Mouse (Mus musculus) neural tube, embryonic 15.5 days (tissue): ENCODE data around the gene Tcf25. TPM values are rescaled to one million over a fixed set of nuclear protein-coding genes. Genes with fewer than 3 reads are reported as not detected.
A peak's percentile ranks its signal among the peaks of the same experiment; 100 is the strongest.

Experiments
- ATAC-seq: fragments of 200-750 bp; cut with Nextera tagmentation; 2 replicates; pipeline ENCODE4 v1.8.0; 2017; ENCODE audit warnings: mild to moderate bottlenecking, moderate TSS enrichment, moderate library complexity; ENCODE audit not compliant: low FRiP score
- H3K27ac ChIP-seq: fragments of 300-500 bp; sonication (generic); replicated peaks from 2 replicates; pipeline ENCODE4 v1.5.1; 2015; ENCODE audit warnings: mild to moderate bottlenecking, inconsistent platforms
- H3K27me3 ChIP-seq: fragments of 300-500 bp; sonication (generic); replicated peaks from 2 replicates; pipeline ENCODE4 v1.6.1; 2015; ENCODE audit warnings: inconsistent platforms
- H3K36me3 ChIP-seq: fragments of 300-500 bp; sonication (generic); 2 replicates; pipeline ENCODE4 v1.6.1; 2015; ENCODE audit warnings: inconsistent platforms
- H3K4me1 ChIP-seq: fragments of 300-500 bp; sonication (generic); 2 replicates; pipeline ENCODE4 v1.6.1; 2015; ENCODE audit warnings: inconsistent platforms
- H3K4me2 ChIP-seq: fragments of 300-500 bp; sonication (generic); 2 replicates; pipeline ENCODE4 v1.6.1; 2015; ENCODE audit warnings: inconsistent platforms, mild to moderate bottlenecking, moderate library complexity
- H3K4me3 ChIP-seq: fragments of 300-500 bp; sonication (generic); replicated peaks from 2 replicates; pipeline ENCODE4 v1.5.1; 2015; ENCODE audit warnings: mild to moderate bottlenecking, inconsistent platforms
- H3K9ac ChIP-seq: fragments of 300-500 bp; sonication (generic); replicated peaks from 2 replicates; pipeline ENCODE4 v1.6.1; 2015; ENCODE audit warnings: mild to moderate bottlenecking, inconsistent platforms
- H3K9me3 ChIP-seq: fragments of 300-500 bp; sonication (generic); replicated peaks from 2 replicates; pipeline ENCODE4 v1.6.1; 2016; ENCODE audit warnings: inconsistent platforms
- whole genome bisulfite sequencing: fragments of 180-500 bp; shearing (Covaris S2); methylation state at CpG from one replicate; pipeline ENCODE4 v1.1.7; 2015; ENCODE audit warnings: mixed read lengths; 5-methylcytosine and 5-hydroxymethylcytosine counted together
- polyA plus RNA-seq: library from polyadenylated mRNA; unstranded; fragments of >200 nt; fragmentation: Nextera tagmentation; extraction: Ambion mirVana; gene quantifications from 2 replicates; pipeline ENCODE4 v1.2.1, GENCODE M21; 2015

The Tcf25 gene
- polyA plus RNA-seq, 1 experiment from 2014 or later: 390 TPM

GRCm38 (mm10) chr8:123352118-123352517, 21.4 kb upstream of the Tcf25 start:
- 87% methylated on average over 12 of the region's 12 CpGs for WGBS
- peaks cover 31% of the 10 kb centered on the region for H3K36me3 ChIP-seq
- no peak overlapping the region for H3K9ac ChIP-seq
- H3K27ac ChIP-seq: no peak overlapping the region
- H3K9me3 ChIP-seq: no peaks in the 10 kb centered on the region
- H3K27me3 ChIP-seq: no peaks in the 10 kb centered on the region
- no peak overlapping the region for H3K4me2 ChIP-seq
- no peak overlapping the region for H3K4me3 ChIP-seq
- no peak for ATAC-seq
- peaks cover 6% of the 10 kb centered on the region; the same call in 1 of the 2 replicates for H3K4me1 ChIP-seq

- Histone ChIP-seq H3K36me3 (peaks cover 37% of the 10 kb centered on the region), H3K4me3 (no peak overlapping the region), H3K27me3 (no peaks in the 10 kb centered on the region), H3K4me1 (peaks cover 6% of the 10 kb centered on the region; the same call in 1 of the 2 replicates), H3K4me2 (no peak overlapping the region), H3K27ac (no peak overlapping the region), H3K9me3 (no peaks in the 10 kb centered on the region), H3K9ac (no peak overlapping the region)
- WGBS: 55% methylated on average over 13 of the region's 13 CpGs
- ATAC-seq: no peak
Measured at GRCm38 (mm10) chr8:123352786-123353185, 20.8 kb upstream of the Tcf25 start.

- ATAC-seq: no peak
Measured at GRCm38 (mm10) chr8:123353216-123353615, 20.3 kb upstream of the Tcf25 start.

GRCm38 (mm10) chr8:123361082-123361739, 12.3 kb upstream of the Tcf25 start:
- ATAC-seq: 0 out of 2 replicates have a peak, but pooled peaks have one; percentile 45
- Histone ChIP-seq H3K4me1 (no peaks in the 10 kb centered on the region), H3K27ac (peak overlapping the region; percentile 37; the same call in 1 of the 2 replicates), H3K27me3 (no peaks in the 10 kb centered on the region), H3K36me3 (peaks cover 73% of the 10 kb centered on the region), H3K4me3 (no peak overlapping the region), H3K9me3 (no peaks in the 10 kb centered on the region), H3K9ac (no peak overlapping the region), H3K4me2 (no peak overlapping the region)
- WGBS: 58% methylated on average over 12 of the region's 12 CpGs

More at GRCm38 (mm10) chr8:123353216-123353615, 20.3 kb upstream of the Tcf25 start:
- no peak overlapping the region for H3K27ac ChIP-seq
- WGBS: 41% methylated on average over 11 of the region's 11 CpGs
- H3K27me3 ChIP-seq: no peaks in the 10 kb centered on the region
- peaks cover 6% of the 10 kb centered on the region; the same call in 1 of the 2 replicates for H3K4me1 ChIP-seq
- peaks cover 38% of the 10 kb centered on the region for H3K36me3 ChIP-seq
- H3K4me2 ChIP-seq: no peak overlapping the region
- no peaks in the 10 kb centered on the region for H3K9me3 ChIP-seq
- no peak overlapping the region for H3K9ac ChIP-seq
- H3K4me3 ChIP-seq: no peak overlapping the region

- H3K9me3 ChIP-seq: no peaks in the 10 kb centered on the region
- peak overlapping the region; percentile 99 for H3K27ac ChIP-seq
- ATAC-seq: peak; percentile 84
- peaks cover 24% of the 10 kb centered on the region for H3K36me3 ChIP-seq
- peak overlapping the region; percentile 98 for H3K9ac ChIP-seq
- H3K4me3 ChIP-seq: peak overlapping the region; percentile 89
- under 1% methylated on average over 20 of the region's 20 CpGs for WGBS
- no peaks in the 10 kb centered on the region for H3K27me3 ChIP-seq
- peaks cover 33% of the 10 kb centered on the region for H3K4me1 ChIP-seq
- peak overlapping the region; percentile 71 for H3K4me2 ChIP-seq
Measured at GRCm38 (mm10) chr8:123374239-123374578, 656 bp downstream of the Tcf25 start.

- Histone ChIP-seq H3K9me3 (no peaks in the 10 kb centered on the region), H3K27ac (peak overlapping the region; percentile 62), H3K36me3 (peaks cover 20% of the 10 kb centered on the region), H3K4me3 (no peak overlapping the region), H3K4me1 (peaks cover 38% of the 10 kb centered on the region), H3K27me3 (no peaks in the 10 kb centered on the region), H3K4me2 (peak overlapping the region; percentile 20), H3K9ac (no peak overlapping the region)
- no peak for ATAC-seq
- 71% methylated on average over 10 of the region's 10 CpGs for WGBS
Measured at GRCm38 (mm10) chr8:123375701-123376100, 2.1 kb downstream of the Tcf25 start.

- peaks cover 38% of the 10 kb centered on the region for H3K4me1 ChIP-seq
- WGBS: 47% methylated on average over 8 of the region's 8 CpGs
- H3K27ac ChIP-seq: peak overlapping the region; percentile 62
- H3K4me3 ChIP-seq: no peak overlapping the region
- no peaks in the 10 kb centered on the region for H3K27me3 ChIP-seq
- H3K9me3 ChIP-seq: no peaks in the 10 kb centered on the region
- no peak overlapping the region for H3K9ac ChIP-seq
- peaks cover 24% of the 10 kb centered on the region for H3K36me3 ChIP-seq
- H3K4me2 ChIP-seq: peak overlapping the region; percentile 20
- ATAC-seq: no peak
Measured at GRCm38 (mm10) chr8:123376106-123376505, 2.6 kb downstream of the Tcf25 start.

- Histone ChIP-seq H3K9me3 (no peaks in the 10 kb centered on the region), H3K4me3 (no peak overlapping the region), H3K9ac (no peak overlapping the region), H3K4me2 (no peak overlapping the region), H3K36me3 (peaks cover 74% of the 10 kb centered on the region), H3K27me3 (no peaks in the 10 kb centered on the region), H3K4me1 (peaks cover 6% of the 10 kb centered on the region; the same call in 1 of the 2 replicates), H3K27ac (no peak overlapping the region)
- ATAC-seq: no peak
- 90% methylated on average over 4 of the region's 4 CpGs for WGBS
Measured at GRCm38 (mm10) chr8:123381711-123382110, 8.2 kb downstream of the Tcf25 start.

GRCm38 (mm10) chr8:123382516-123382915, 9.0 kb downstream of the Tcf25 start:
- H3K4me3 ChIP-seq: no peak overlapping the region
- H3K36me3 ChIP-seq: peaks cover 77% of the 10 kb centered on the region
- H3K27me3 ChIP-seq: no peaks in the 10 kb centered on the region
- H3K27ac ChIP-seq: no peak overlapping the region
- H3K9ac ChIP-seq: no peak overlapping the region
- H3K4me2 ChIP-seq: no peak overlapping the region
- no peak for ATAC-seq
- 0 out of 2 replicates have a peak, but pooled peaks cover 5% of the 10 kb centered on the region for H3K4me1 ChIP-seq
- WGBS: 91% methylated on average over 8 of the region's 8 CpGs
- H3K9me3 ChIP-seq: no peaks in the 10 kb centered on the region

GRCm38 (mm10) chr8:123384883-123385540, 11.5 kb downstream of the Tcf25 start:
- Histone ChIP-seq H3K9me3 (no peaks in the 10 kb centered on the region), H3K27me3 (no peaks in the 10 kb centered on the region), H3K9ac (no peak overlapping the region), H3K4me2 (no peak overlapping the region), H3K27ac (no peak overlapping the region), H3K4me1 (no peaks in the 10 kb centered on the region), H3K4me3 (no peak overlapping the region), H3K36me3 (peaks cover 95% of the 10 kb centered on the region)
- ATAC-seq: no peak
- 71% methylated on average over 9 of the region's 9 CpGs for WGBS

GRCm38 (mm10) chr8:123387041-123387440, 13.5 kb downstream of the Tcf25 start:
- H3K9me3 ChIP-seq: no peaks in the 10 kb centered on the region
- no peak overlapping the region for H3K27ac ChIP-seq
- ATAC-seq: no peak
- H3K4me1 ChIP-seq: no peaks in the 10 kb centered on the region
- no peaks in the 10 kb centered on the region for H3K27me3 ChIP-seq
- peaks cover 97% of the 10 kb centered on the region for H3K36me3 ChIP-seq
- 70% methylated on average over 3 of the region's 3 CpGs for WGBS
- no peak overlapping the region for H3K9ac ChIP-seq
- no peak overlapping the region for H3K4me2 ChIP-seq
- H3K4me3 ChIP-seq: no peak overlapping the region

GRCm38 (mm10) chr8:123387801-123388200, 14.2 kb downstream of the Tcf25 start:
- no peaks in the 10 kb centered on the region for H3K4me1 ChIP-seq
- no peaks in the 10 kb centered on the region for H3K27me3 ChIP-seq
- H3K4me3 ChIP-seq: no peak overlapping the region
- H3K9ac ChIP-seq: no peak overlapping the region
- H3K27ac ChIP-seq: no peak overlapping the region
- peaks cover 97% of the 10 kb centered on the region for H3K36me3 ChIP-seq
- H3K9me3 ChIP-seq: no peaks in the 10 kb centered on the region
- H3K4me2 ChIP-seq: no peak overlapping the region
- no peak for ATAC-seq
- WGBS: 92% methylated on average over 8 of the region's 8 CpGs
